Mouse (Mus musculus) olfactory bulb, adult 2 months (tissue): ENCODE results near the gene Arhgap17. TPM values are rescaled to one million over a fixed set of nuclear protein-coding genes. Genes with fewer than 3 reads are reported as not detected.

Experiments
- H3K27ac ChIP-seq: fragments of 200-500 bp; 2 replicates; pipeline ENCODE4 v1.5.1; 2012; ENCODE audit warnings: low read depth, low read length; ENCODE audit not compliant: insufficient read depth
- H3K4me1 ChIP-seq: fragments of 200-500 bp; 2 replicates; pipeline ENCODE4 v1.6.1; 2012; ENCODE audit warnings: low read length; ENCODE audit not compliant: control insufficient read depth, insufficient read depth
- H3K4me3 ChIP-seq: fragments of 200-500 bp; 2 replicates; pipeline ENCODE4 v1.5.1; 2012; ENCODE audit warnings: mild to moderate bottlenecking, low read depth, low read length, moderate library complexity; ENCODE audit not compliant: insufficient read depth
- CTCF ChIP-seq: fragments of 200-500 bp; IDR thresholded peaks from 2 replicates; pipeline ENCODE4 v1.5.1; 2012; ENCODE audit warnings: low read depth, mild to moderate bottlenecking, low read length, moderate library complexity; ENCODE audit not compliant: insufficient read depth
- POLR2A ChIP-seq: fragments of 200-500 bp; IDR thresholded peaks from 2 replicates; pipeline ENCODE4 v1.6.1; 2012; ENCODE audit warnings: mild to moderate bottlenecking, low read depth, low read length, moderate library complexity; ENCODE audit not compliant: insufficient read depth
- WGBS: fragments of 180-500 bp; shearing (Covaris S2); methylation state at CpG from one replicate; pipeline ENCODE4 v1.1.7; 2018; 5-methylcytosine and 5-hydroxymethylcytosine counted together
- polyA plus RNA-seq: library from polyadenylated mRNA; stranded (reverse); fragments of >200 nt; gene quantifications from 2 replicates; pipeline ENCODE4 v1.2.4, GENCODE M21; 2012; ENCODE audit warnings: low replicate concordance; ENCODE audit not compliant: missing spikeins, insufficient read depth, insufficient read length

The Arhgap17 gene
- polyA plus RNA-seq: not detected in 2 replicates

GRCm38 (mm10) chr7:123369759-123370481 lies at the start of gene Arhgap17, which contains the start of gene Lcmt1:
Gene Arhgap17 (minus strand): TSS chr7:123369915.
Gene Lcmt1 (plus strand): TSS chr7:123369784.
- Histone ChIP-seq H3K27ac (peak within 1 kb of the TSS; percentile 27; the same call in 1 of the 2 replicates), H3K4me1 (peaks cover 19% of the 10 kb centered on the region), H3K4me3 (peak within 1 kb of the TSS; percentile 63)
- TF ChIP-seq POLR2A (peak; percentile 67), CTCF (0 out of 2 replicates have a peak, but pooled peaks have one; percentile 9)
- WGBS: under 1% methylated on average over 64 of the region's 64 CpGs

- Histone ChIP-seq H3K27ac (no peak overlapping the region), H3K4me3 (no peak overlapping the region), H3K4me1 (no peaks in the 10 kb centered on the region)
- TF ChIP-seq CTCF (no peak), POLR2A (no peak)
- 89% methylated on average over 3 of the region's 3 CpGs for WGBS
Measured at GRCm38 (mm10) chr7:123417661-123418060, 47.9 kb upstream of the Arhgap17 start.

GRCm38 (mm10) chr7:123416803-123417202 lies 47.1 kb upstream of the Arhgap17 start:
- 89% methylated on average over 4 of the region's 4 CpGs for WGBS
- no peak overlapping the region for H3K27ac ChIP-seq
- TF ChIP-seq POLR2A: no peak
- no peak for TF ChIP-seq CTCF

GRCm38 (mm10) chr7:123412143-123412542 lies 42.4 kb upstream of the Arhgap17 start:
- TF ChIP-seq POLR2A (no peak), CTCF (no peak)
- no peaks in the 10 kb centered on the region for H3K4me1 ChIP-seq
- no peak overlapping the region for H3K4me3 ChIP-seq
- H3K27ac ChIP-seq: no peak overlapping the region
- 41% methylated on average over 3 of the region's 3 CpGs for WGBS

More at GRCm38 (mm10) chr7:123416803-123417202, 47.1 kb upstream of the Arhgap17 start:
- Histone ChIP-seq H3K4me3 (no peak overlapping the region), H3K4me1 (no peaks in the 10 kb centered on the region)

- Histone ChIP-seq H3K4me3 (no peak overlapping the region), H3K27ac (no peak overlapping the region), H3K4me1 (no peaks in the 10 kb centered on the region)
- WGBS: 90% methylated on average over 1 of the region's 1 CpGs
- no peak for TF ChIP-seq POLR2A
- no peak for TF ChIP-seq CTCF
Measured at GRCm38 (mm10) chr7:123411109-123411508, 41.4 kb upstream of the Arhgap17 start.

GRCm38 (mm10) chr7:123410502-123410901 lies 40.8 kb upstream of the Arhgap17 start:
- H3K4me1 ChIP-seq: no peaks in the 10 kb centered on the region
- TF ChIP-seq CTCF (no peak), POLR2A (no peak)
- no peak overlapping the region for H3K27ac ChIP-seq
- WGBS: 92% methylated on average over 7 of the region's 7 CpGs
- H3K4me3 ChIP-seq: no peak overlapping the region

- Histone ChIP-seq H3K27ac (no peak overlapping the region), H3K4me1 (no peaks in the 10 kb centered on the region), H3K4me3 (no peak overlapping the region)
- WGBS: 55% methylated on average over 4 of the region's 4 CpGs
- TF ChIP-seq CTCF: no peak
- TF ChIP-seq POLR2A: no peak
Measured at GRCm38 (mm10) chr7:123406988-123407387, 37.3 kb upstream of the Arhgap17 start.

- no peak overlapping the region for H3K27ac ChIP-seq
- no peaks in the 10 kb centered on the region for H3K4me1 ChIP-seq
- H3K4me3 ChIP-seq: no peak overlapping the region
- TF ChIP-seq CTCF (no peak), POLR2A (no peak)
- 71% methylated on average over 3 of the region's 3 CpGs for WGBS
Measured at GRCm38 (mm10) chr7:123405619-123406018, 35.9 kb upstream of the Arhgap17 start.

GRCm38 (mm10) chr7:123404198-123404597 lies 34.5 kb upstream of the Arhgap17 start:
- no peak overlapping the region for H3K27ac ChIP-seq

GRCm38 (mm10) chr7:123401121-123401520 lies 31.4 kb upstream of the Arhgap17 start:
- Histone ChIP-seq H3K4me3 (no peak overlapping the region), H3K27ac (no peak overlapping the region), H3K4me1 (no peaks in the 10 kb centered on the region)
- WGBS: 59% methylated on average over 3 of the region's 3 CpGs
- TF ChIP-seq CTCF (no peak), POLR2A (no peak)

More at GRCm38 (mm10) chr7:123404198-123404597, 34.5 kb upstream of the Arhgap17 start:
- H3K4me3 ChIP-seq: no peak overlapping the region
- H3K4me1 ChIP-seq: no peaks in the 10 kb centered on the region
- 89% methylated on average over 6 of the region's 6 CpGs for WGBS
- no peak for TF ChIP-seq POLR2A
- TF ChIP-seq CTCF: no peak
